Comparison of ENCODE assay signal across 28 mouse cellular contexts in the genomic region with DNA sequence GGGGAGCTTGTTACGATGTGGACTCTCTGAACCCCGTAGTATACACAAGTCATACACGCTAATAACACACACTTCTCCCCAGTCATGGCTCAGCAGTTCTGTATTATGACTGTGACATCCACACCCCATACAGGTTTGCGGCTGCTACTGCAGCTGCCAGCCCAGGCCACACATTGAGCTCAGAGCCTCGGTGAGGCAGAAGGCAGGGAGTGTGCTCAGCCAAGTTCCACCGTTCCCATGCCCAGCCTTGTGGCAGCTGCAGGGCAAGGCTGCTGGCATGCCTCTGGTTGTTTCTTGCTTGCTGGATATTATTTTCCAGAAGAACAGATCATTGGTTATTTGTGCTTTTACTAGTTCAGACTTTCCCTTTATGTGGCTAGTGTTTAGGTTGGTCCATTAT.
DNase-seq lines count a peak whose midpoint lies in the region; ATAC-seq and TF ChIP-seq lines count a peak whose summit lies in the region.
"Had no signal": no experiment of that assay in that cellular context is flagged by ENCODE, and none has a peak within 500 bp of the region (broad histone marks: within the 10 kb centered on the region; RNA-seq: fewer than 3 reads in every experiment).

No protein-coding gene starts in this region.

- no peaks in the 10 kb centered on the region for H3K9me3 ChIP-seq in hindbrain, postnatal 0 days (ENCODE audit: low read length)
- no peaks in the 10 kb centered on the region for H3K9me3 ChIP-seq in hindbrain, embryonic 11.5 days (ENCODE audit: control insufficient read depth, low read length)
- H3K9me3 ChIP-seq: embryonic facial prominence, embryonic 12.5 days; forebrain, embryonic 10.5 days; heart, embryonic 13.5 days; kidney, embryonic 15.5 days; liver, embryonic 12.5 days; midbrain, embryonic 12.5 days; stomach, embryonic 15.5 days had no signal

- ATAC-seq in hindbrain, postnatal 0 days = peak; percentile 85
- ATAC-seq in hindbrain, embryonic 11.5 days (ENCODE audit: low FRiP score) = no peak
- ATAC-seq: inflammation-experienced regulatory T-cells, adult 6 months; liver, embryonic 12.5 days; liver, postnatal 0 days; Patski had no signal

- H3K79me2 ChIP-seq in myocyte (ENCODE audit: control insufficient read depth, insufficient read depth) = no peaks in the 10 kb centered on the region

- no peak overlapping the region for H3K9ac ChIP-seq in hindbrain, postnatal 0 days (replicated peaks; ENCODE audit: low read length)
- no peak overlapping the region for H3K9ac ChIP-seq in hindbrain, embryonic 11.5 days (ENCODE audit: low read depth, low read length)
- H3K9ac ChIP-seq: embryonic facial prominence, embryonic 12.5 days; heart, embryonic 13.5 days; kidney, embryonic 15.5 days; liver, embryonic 12.5 days; liver, postnatal 0 days; midbrain, embryonic 12.5 days; stomach, embryonic 15.5 days had no signal

- H3ac ChIP-seq in myocyte (ENCODE audit: control insufficient read depth, insufficient read length) = no peak overlapping the region

- H3K27ac ChIP-seq in hindbrain, postnatal 0 days = no peak overlapping the region
- no peak overlapping the region for H3K27ac ChIP-seq in hindbrain, embryonic 11.5 days (ENCODE audit: low read depth, low read length)
- H3K27ac ChIP-seq: embryonic facial prominence, embryonic 12.5 days; forebrain, embryonic 10.5 days; heart, adult 2 months; heart, embryonic 13.5 days; kidney, embryonic 15.5 days; left cerebral cortex, adult 2 months; liver, embryonic 12.5 days; midbrain, embryonic 12.5 days; stomach, embryonic 15.5 days had no signal

- no peaks in the 10 kb centered on the region for H3K36me3 ChIP-seq in hindbrain, postnatal 0 days (ENCODE audit: insufficient read depth, low read length)
- no peaks in the 10 kb centered on the region for H3K36me3 ChIP-seq in hindbrain, embryonic 11.5 days (ENCODE audit: control insufficient read depth, insufficient read depth, low read length)
- H3K36me3 ChIP-seq in myocyte (ENCODE audit: control insufficient read depth, insufficient read depth) = no peaks in the 10 kb centered on the region
- H3K36me3 ChIP-seq: embryonic facial prominence, embryonic 12.5 days; forebrain, embryonic 10.5 days; heart, embryonic 13.5 days; kidney, embryonic 15.5 days; liver, embryonic 12.5 days; midbrain, embryonic 12.5 days; stomach, embryonic 15.5 days had no signal

- H3K27me3 ChIP-seq in hindbrain, postnatal 0 days (ENCODE audit: insufficient read depth, low read length) = no peaks in the 10 kb centered on the region
- no peaks in the 10 kb centered on the region for H3K27me3 ChIP-seq in hindbrain, embryonic 11.5 days (ENCODE audit: control insufficient read depth, insufficient read depth, low read length)
- H3K27me3 ChIP-seq in myocyte (ENCODE audit: control insufficient read depth, insufficient read depth, insufficient read length) = no peaks in the 10 kb centered on the region
- H3K27me3 ChIP-seq: embryonic facial prominence, embryonic 12.5 days; heart, embryonic 13.5 days; kidney, embryonic 15.5 days; liver, embryonic 12.5 days; midbrain, embryonic 12.5 days; Patski; stomach, embryonic 15.5 days had no signal

- TF ChIP-seq CTCF in hindbrain, postnatal 0 days (IDR thresholded peaks at IDR 0.05; ENCODE audit: low read depth) = peak; percentile 54

- peak; percentile 29 to 52 for DNase-seq in cerebellum, postnatal 14 days
- no peak for DNase-seq in cerebellum, adult 11 months
- peak; percentile 21 for DNase-seq in gastrocnemius, postnatal 10 days
- no peak for DNase-seq in gastrocnemius, postnatal 36 days
- peak; percentile 73 for DNase-seq in hindbrain, postnatal 0 days (ENCODE audit: low spot score)
- no peak for DNase-seq in hindbrain, embryonic 11.5 days (ENCODE audit: low spot score)
- DNase-seq in right cerebral cortex, postnatal 4 days = no peak
- DNase-seq: adrenal gland, postnatal 14 days; cerebellum, adult 18-20 months; cerebellum, postnatal 36 days; heart, adult 2 months; heart, postnatal 10 days; kidney, adult 18-20 months; kidney, postnatal 25 days; liver, postnatal 0 days; lung, postnatal 36 days; thymus, postnatal 14 days had no signal

- H3K4me1 ChIP-seq in hindbrain, postnatal 0 days (ENCODE audit: insufficient read depth, low read length) = peaks cover 6% of the 10 kb centered on the region; the same call in 1 of the 2 replicates
- H3K4me1 ChIP-seq in hindbrain, embryonic 11.5 days (replicated peaks; ENCODE audit: control insufficient read depth, insufficient read depth, low read length) = peaks cover 3% of the 10 kb centered on the region
- H3K4me1 ChIP-seq: embryonic facial prominence, embryonic 12.5 days; heart, embryonic 13.5 days; kidney, embryonic 15.5 days; liver, embryonic 12.5 days; midbrain, embryonic 12.5 days; stomach, embryonic 15.5 days had no signal

- 50% methylated on average over 6 of the region's 6 CpGs for WGBS in hindbrain, postnatal 0 days
- WGBS in hindbrain, embryonic 11.5 days = 87% methylated on average over 6 of the region's 6 CpGs

- H3K4me3 ChIP-seq in hindbrain, postnatal 0 days (ENCODE audit: low read length) = no peak overlapping the region
- H3K4me3 ChIP-seq in hindbrain, embryonic 11.5 days (ENCODE audit: low read depth, low read length) = no peak overlapping the region
- H3K4me3 ChIP-seq in myocyte = no peak overlapping the region
- H3K4me3 ChIP-seq: embryonic facial prominence, embryonic 12.5 days; forebrain, embryonic 10.5 days; heart, adult 2 months; heart, embryonic 13.5 days; kidney, embryonic 15.5 days; left cerebral cortex, adult 2 months; liver, embryonic 12.5 days; midbrain, embryonic 12.5 days; stomach, embryonic 15.5 days had no signal

- intact Hi-C loops in gastrocnemius, postnatal 36 days (cut with DNase I) = no loop called here

- TF ChIP-seq POLR2A in myocyte (IDR thresholded peaks at IDR 0.05; ENCODE audit: insufficient read length, low read depth) = no peak

- no peak overlapping the region for H3K4me2 ChIP-seq in hindbrain, postnatal 0 days (ENCODE audit: low read depth, low read length)
- H3K4me2 ChIP-seq in hindbrain, embryonic 11.5 days (replicated peaks; ENCODE audit: low read depth, low read length) = no peak overlapping the region
- no peak overlapping the region for H3K4me2 ChIP-seq in myocyte (ENCODE audit: low read depth)
- H3K4me2 ChIP-seq: embryonic facial prominence, embryonic 12.5 days; heart, embryonic 13.5 days; kidney, embryonic 15.5 days; liver, embryonic 12.5 days; midbrain, embryonic 12.5 days; stomach, embryonic 15.5 days had no signal

TF ChIP-seq in myocyte, 11 proteins besides CTCF, POLR2A, EP300 and RAD21:
- TF ChIP-seq MAX (IDR thresholded peaks at IDR 0.05; ENCODE audit: low read depth) (no peak), MYOD1 (IDR thresholded peaks at IDR 0.05; ENCODE audit: control insufficient read depth in 1 of 3, insufficient read length in 2 of 3, low read depth in 2 of 3) (peak; percentile 10 to 88 (median 78)), REST (IDR thresholded peaks at IDR 0.05; ENCODE audit: insufficient read depth, insufficient read length) (no peak), TCF3 (IDR thresholded peaks at IDR 0.05; ENCODE audit: insufficient read length, low read depth) (peak; percentile 21), TCF12 (IDR thresholded peaks at IDR 0.05; ENCODE audit: insufficient read depth, poor library complexity, severe bottlenecking) (no peak), MYOG (IDR thresholded peaks at IDR 0.05; ENCODE audit: control insufficient read depth in 1 of 3, insufficient read depth in 1 of 3, insufficient read length in 2 of 3, low read depth in 2 of 3) (peak; percentile 75 to 95 (median 88))

Comparison
In these comparisons a context has a peak if more than half of its experiments do, and no peak if none do; other contexts are left out.
1. DNase-seq: peak in cerebellum, postnatal 14 days (2 of 2), gastrocnemius, postnatal 10 days (single experiment) and hindbrain, postnatal 0 days (single experiment); none in cerebellum, adult 11 months (single experiment), gastrocnemius, postnatal 36 days (0 of 2), hindbrain, embryonic 11.5 days (single experiment) and right cerebral cortex, postnatal 4 days (single experiment).